Mouse (Mus musculus) urinary bladder, adult 2 months (tissue): ENCODE data around the gene Arxes2. TPM values are rescaled to one million over a fixed set of nuclear protein-coding genes. Genes with fewer than 3 reads are reported as not detected.
"Not testable (repeated sequence)": the region's sequence is repeated elsewhere in the genome, so short reads cannot be mapped to it uniquely, and the experiment has no call there.

Experiments used
- DNase-seq: peaks from one replicate; pipeline ENCODE4 v3.0.0; 2022; ENCODE audit warnings: low spot score
- polyA plus RNA-seq: library from polyadenylated mRNA; depleted of rRNA; stranded (reverse); fragments of >200 nt; gene quantifications from 2 replicates; pipeline ENCODE4 v1.2.3, GENCODE M21; 2012; rRNA removed

The Arxes2 gene
- 6.0 and 10.1 TPM in 2 replicates for polyA plus RNA-seq

DNA sequence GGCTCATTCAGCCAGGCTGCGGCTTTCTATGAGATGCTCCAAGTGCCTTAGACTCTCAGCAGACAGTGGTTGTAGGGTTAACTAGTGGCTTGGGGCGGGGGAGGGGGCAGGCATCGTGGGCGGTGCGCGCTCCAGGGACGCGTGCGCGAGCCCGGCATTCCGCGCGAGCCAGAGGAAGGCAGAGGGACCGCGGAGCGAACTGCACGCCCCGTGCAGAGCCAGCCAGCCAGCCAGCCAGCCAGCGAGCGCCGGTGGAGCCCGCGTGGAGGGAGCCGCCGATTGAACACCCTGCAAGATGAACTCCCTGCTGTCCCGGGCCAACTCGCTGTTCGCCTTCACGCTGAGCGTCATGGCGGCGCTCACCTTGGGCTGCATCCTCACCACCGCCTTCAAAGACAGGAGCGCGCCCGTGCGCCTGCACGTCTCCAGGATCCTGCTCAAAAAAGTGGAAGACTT is at the start of gene Arxes2:
Arxes2 (plus strand) TSS at position 161 of the 456 bp plus-strand sequence.
- not testable (repeated sequence) for DNase-seq

- DNase-seq: no peak
Measured at GRCm38 (mm10) chrX:135948699-135949437, 44.8 kb upstream of the Arxes2 start.

DNA sequence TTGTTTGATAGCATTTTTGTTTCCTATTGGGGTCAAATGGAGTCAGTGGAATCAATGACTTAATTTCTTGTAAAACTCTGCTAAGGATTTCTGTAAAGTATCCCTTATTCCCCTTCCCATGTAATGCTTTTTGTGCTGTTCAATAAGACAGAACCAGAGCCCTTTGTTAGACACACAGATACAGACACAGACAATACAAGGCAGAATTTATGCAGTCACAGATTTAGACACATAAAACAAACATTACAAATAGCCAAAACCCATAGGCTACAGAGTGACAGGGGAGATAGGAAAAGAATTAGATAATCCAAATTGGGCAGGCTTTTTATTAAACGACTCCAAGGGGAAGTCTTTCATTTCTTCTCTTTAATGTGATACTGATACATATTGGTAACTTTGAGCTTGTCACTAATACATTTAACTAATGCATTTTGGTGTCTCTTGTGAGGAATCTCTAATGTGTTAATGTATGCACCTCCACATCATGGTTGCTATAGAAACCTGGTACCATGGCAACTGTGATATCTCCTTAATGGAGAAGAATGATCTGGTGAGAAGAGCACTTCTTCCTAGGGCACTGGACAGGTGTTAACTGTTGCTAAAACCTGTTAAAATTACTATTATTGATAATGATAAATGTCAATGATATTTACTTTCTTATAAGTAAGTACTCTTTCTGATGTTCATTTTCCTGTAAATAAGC is 36.5 kb upstream of the Arxes2 start:
- no peak for DNase-seq

GRCm38 (mm10) chrX:135957691-135958081 is 35.9 kb upstream of the Arxes2 start:
- no peak for DNase-seq

- no peak for DNase-seq
Measured at GRCm38 (mm10) chrX:135958589-135959225, 34.9 kb upstream of the Arxes2 start.

- DNase-seq: no peak
Measured at GRCm38 (mm10) chrX:135959536-135959935, 34.1 kb upstream of the Arxes2 start.

- no peak for DNase-seq
Measured at GRCm38 (mm10) chrX:135962342-135962741, 31.3 kb upstream of the Arxes2 start.

- DNase-seq: no peak
Measured at GRCm38 (mm10) chrX:135963130-135963529, 30.5 kb upstream of the Arxes2 start.

DNA sequence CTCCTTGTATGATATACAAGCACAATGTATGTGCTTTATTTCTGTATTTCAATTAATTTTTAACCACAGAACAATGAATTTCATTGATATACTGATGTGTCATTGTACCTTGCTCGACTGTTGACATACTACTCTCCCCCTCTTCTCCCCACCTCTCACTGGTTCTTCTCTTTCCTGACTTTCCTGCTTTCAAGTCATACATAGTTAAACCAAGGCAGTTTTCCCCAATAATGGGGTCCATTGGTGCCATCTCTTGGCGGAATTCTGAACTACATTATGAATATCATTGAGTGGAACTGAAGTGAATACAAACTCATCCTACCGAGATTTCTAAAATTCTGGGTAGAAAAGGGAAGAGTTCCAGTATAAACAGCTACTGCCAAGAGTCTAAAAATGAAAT is 30.0 kb upstream of the Arxes2 start:
- DNase-seq: no peak

GRCm38 (mm10) chrX:135973597-135974423 is 19.8 kb upstream of the Arxes2 start:
- DNase-seq: no peak

DNA sequence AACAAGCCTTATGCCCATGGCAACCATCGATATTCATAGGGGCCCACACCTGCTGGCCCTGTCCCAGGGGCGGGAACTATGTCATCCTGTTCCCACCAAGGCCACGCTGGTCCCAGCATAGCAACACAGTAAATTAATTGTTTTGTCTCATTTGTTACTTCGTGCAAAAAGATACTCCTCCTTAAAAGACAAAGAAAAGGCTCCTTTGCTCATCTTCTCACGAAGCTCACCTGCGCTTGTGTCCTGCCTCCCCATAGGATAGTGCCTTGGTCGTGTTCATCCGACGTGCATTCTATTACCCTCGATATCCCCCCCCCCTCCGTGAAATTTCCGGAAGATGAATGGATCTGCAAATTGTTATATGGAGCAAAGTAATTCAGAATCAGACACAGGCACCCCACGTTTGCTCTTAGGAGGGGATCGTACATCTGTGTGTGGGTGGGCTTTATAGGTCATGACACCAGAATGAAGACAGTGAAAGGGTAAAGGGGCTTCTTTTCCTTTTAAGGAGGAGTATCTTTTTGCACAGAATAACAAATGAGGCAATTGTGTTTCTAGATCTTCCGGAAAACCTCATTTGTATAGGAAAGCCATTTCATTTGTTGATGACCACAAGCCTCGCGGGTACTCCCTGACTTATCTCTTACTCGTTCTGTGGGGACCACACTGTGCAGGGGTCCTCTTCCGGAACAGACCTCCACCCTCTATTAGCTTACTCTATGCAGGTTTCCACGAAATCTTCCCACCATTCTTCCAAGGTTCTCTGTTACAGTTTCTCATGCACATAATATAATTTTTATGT is 19.0 kb upstream of the Arxes2 start:
- DNase-seq: no peak

DNA sequence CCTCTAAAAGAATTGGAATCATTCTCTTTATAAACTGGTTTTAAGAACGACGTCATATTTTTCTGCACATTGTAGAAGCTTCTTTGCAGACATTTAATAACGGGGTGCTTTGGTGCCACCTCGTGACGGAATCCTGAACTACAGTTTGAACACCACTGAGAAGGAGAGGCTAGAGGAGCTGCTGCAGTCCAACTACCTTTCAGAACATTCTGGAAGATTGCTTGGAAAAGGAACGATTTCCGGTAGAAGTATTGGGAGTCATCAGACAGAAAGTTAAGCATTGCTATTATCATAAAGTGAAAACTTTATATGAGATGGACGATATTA is 18.4 kb upstream of the Arxes2 start:
- peak; percentile 32 for DNase-seq

- DNase-seq: no peak
Measured at GRCm38 (mm10) chrX:135984539-135985260, 8.9 kb upstream of the Arxes2 start.

DNA sequence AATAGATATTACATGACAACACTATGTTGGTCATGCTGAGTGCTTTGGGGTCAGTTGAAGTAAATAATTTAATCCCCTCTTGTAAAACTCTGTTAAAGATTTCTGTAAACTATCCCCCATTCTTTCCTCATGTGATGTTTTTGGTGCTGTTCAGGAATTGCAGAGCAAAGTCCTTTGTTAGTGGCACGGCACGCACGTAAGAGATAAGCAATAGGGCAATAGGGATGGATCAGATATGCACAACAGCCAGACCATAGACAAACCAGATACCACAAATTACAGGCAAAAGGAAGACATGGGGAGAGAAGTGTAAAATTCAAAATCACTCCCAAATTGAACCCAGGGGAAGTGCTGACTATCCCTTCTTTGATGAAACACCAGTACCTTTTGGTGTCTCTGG is 7.4 kb upstream of the Arxes2 start:
- DNase-seq: no peak

DNA sequence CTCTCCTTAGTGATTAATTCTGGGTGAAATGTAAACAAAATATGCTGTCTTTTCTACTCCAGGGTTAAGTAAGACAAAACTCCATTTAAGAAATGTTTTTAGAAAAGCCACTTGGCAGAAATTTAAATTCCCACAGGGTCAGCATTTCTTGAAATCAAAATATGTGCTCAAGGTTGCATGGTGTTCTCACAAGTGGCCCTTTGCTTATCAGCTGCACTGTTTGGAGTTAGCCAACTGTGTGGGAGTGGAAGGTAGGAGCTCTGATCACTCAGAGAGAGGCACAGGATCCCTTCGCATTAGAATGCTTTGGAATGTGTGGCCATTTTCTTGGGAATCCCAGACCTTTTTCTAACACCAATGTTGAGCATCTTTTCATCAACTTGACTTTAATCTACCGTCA is 3.0 kb upstream of the Arxes2 start:
- no peak for DNase-seq

- not testable (repeated sequence) for DNase-seq
Measured at GRCm38 (mm10) chrX:135993192-135993594, 431 bp upstream of the Arxes2 start.

GRCm38 (mm10) chrX:136007199-136007843 is 13.7 kb downstream of the Arxes2 start:
- no peak for DNase-seq

GRCm38 (mm10) chrX:136014392-136014791 is 20.8 kb downstream of the Arxes2 start:
- no peak for DNase-seq

DNA sequence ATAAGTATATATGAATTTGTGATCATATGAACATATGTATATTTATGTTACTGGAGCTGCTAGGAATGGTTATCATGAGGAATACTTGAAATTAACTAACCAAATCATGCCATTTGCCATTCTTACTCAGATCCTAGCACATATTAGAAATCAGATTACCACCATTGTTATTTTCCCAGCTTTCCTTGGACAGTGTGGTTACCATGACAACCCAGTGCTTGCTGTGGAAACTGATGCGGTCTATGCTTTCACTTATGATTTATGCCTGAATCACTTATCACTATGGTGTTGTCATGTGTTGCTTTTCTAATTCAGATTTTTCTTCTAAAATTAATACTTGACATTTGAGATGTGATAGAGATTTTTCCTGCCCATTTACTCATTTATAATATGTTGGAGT is 36.7 kb downstream of the Arxes2 start:
- DNase-seq: no peak
